Mouse (Mus musculus) liver, embryonic 13.5 days (tissue): ENCODE data around the gene Gm2a. TPM values are rescaled to one million over a fixed set of nuclear protein-coding genes. Genes with fewer than 3 reads are reported as not detected.
"Not testable (repeated sequence)": the region's sequence is repeated elsewhere in the genome, so short reads cannot be mapped to it uniquely, and the experiment has no call there.

Experiments used
- ATAC-seq: fragments of 200-750 bp; cut with Nextera tagmentation; 2 replicates; pipeline ENCODE4 v1.8.0; 2017; ENCODE audit warnings: low read depth, mild to moderate bottlenecking, moderate number of reproducible peaks, moderate library complexity
- DNase-seq: peaks from one replicate; pipeline ENCODE4 v3.0.0; 2022
- H3K27ac ChIP-seq: fragments of 300-500 bp; sonication (generic); 2 replicates; pipeline ENCODE4 v1.5.1; 2015; ENCODE audit warnings: moderate library complexity, mild to moderate bottlenecking, inconsistent platforms
- H3K27me3 ChIP-seq: fragments of 300-500 bp; sonication (generic); 2 replicates; pipeline ENCODE4 v1.6.1; 2015; ENCODE audit warnings: mild to moderate bottlenecking, inconsistent platforms
- H3K36me3 ChIP-seq: fragments of 300-500 bp; sonication (generic); 2 replicates; pipeline ENCODE4 v1.6.1; 2015; ENCODE audit warnings: mild to moderate bottlenecking, inconsistent platforms
- H3K4me1 ChIP-seq: fragments of 300-500 bp; sonication (generic); replicated peaks from 2 replicates; pipeline ENCODE4 v1.6.1; 2015; ENCODE audit warnings: inconsistent platforms
- H3K4me2 ChIP-seq: fragments of 300-500 bp; sonication (generic); 2 replicates; pipeline ENCODE4 v1.6.1; 2015; ENCODE audit warnings: inconsistent platforms, mild to moderate bottlenecking, moderate library complexity
- H3K4me3 ChIP-seq: fragments of 300-500 bp; sonication (generic); replicated peaks from 2 replicates; pipeline ENCODE4 v1.5.1; 2015; ENCODE audit warnings: mild to moderate bottlenecking, inconsistent platforms
- H3K9ac ChIP-seq: fragments of 300-500 bp; sonication (generic); 2 replicates; pipeline ENCODE4 v1.6.1; 2015; ENCODE audit warnings: mild to moderate bottlenecking, inconsistent platforms
- H3K9me3 ChIP-seq: fragments of 300-500 bp; sonication (generic); replicated peaks from 2 replicates; pipeline ENCODE4 v1.6.1; 2016; ENCODE audit warnings: inconsistent platforms
- whole genome bisulfite sequencing: fragments of 180-500 bp; shearing (Covaris S2); methylation state at CpG from one replicate; pipeline ENCODE4 v1.1.7; 2015; ENCODE audit not compliant: insufficient replicate concordance; 5-methylcytosine and 5-hydroxymethylcytosine counted together
- polyA plus RNA-seq: library from polyadenylated mRNA; unstranded; fragments of >200 nt; fragmentation: Nextera tagmentation; extraction: Ambion mirVana; gene quantifications from 2 replicates; pipeline ENCODE4 v1.2.1, GENCODE M21; 2015

Gene Gm2a
- polyA plus RNA-seq, 1 experiment from 2014 or later: 9.6 TPM

DNA sequence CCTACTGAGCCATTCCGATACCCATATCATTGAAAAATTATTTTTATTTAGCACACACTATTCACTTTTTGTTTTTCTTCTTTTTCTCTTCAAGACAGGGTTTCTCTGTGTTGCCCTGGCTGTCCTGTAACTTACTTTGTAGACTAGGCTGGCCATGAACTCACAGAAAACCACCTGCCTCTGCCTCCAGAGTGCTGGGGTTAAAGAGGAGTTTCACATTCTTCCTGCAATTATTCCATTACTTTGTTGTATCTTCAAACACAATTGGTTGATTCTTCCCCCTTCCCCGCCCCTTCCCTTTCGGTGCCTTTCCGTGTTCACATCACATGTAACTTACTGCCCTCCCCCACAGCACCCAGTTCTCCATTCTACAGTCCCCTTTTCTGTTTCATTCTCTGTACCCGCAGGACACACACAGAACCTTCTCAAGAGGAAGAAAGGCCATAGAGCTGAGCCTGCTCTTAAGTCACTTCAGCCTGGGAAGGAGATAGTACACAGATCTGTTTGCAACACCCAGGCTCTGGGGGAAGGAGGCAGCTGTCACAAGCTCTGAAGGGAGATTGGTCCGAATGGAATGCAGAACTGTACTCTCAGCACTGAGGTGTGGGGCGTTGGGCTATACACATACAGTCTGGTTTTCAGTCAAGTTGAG is 15.4 kb downstream of the Gm2a start:
- Histone ChIP-seq H3K4me1 (peaks cover 7% of the 10 kb centered on the region; the same call in 1 of the 2 replicates), H3K4me3 (no peak overlapping the region), H3K9ac (no peak overlapping the region), H3K27me3 (no peaks in the 10 kb centered on the region), H3K4me2 (0 out of 2 replicates have a peak overlapping the region, but pooled peaks have one; percentile 8), H3K36me3 (peaks cover 3% of the 10 kb centered on the region; the same call in 1 of the 2 replicates), H3K9me3 (no peaks in the 10 kb centered on the region), H3K27ac (peak overlapping the region; percentile 66)
- ATAC-seq (peak; percentile 41; the same call in 1 of the 2 replicates), DNase-seq (no peak)
- 24% methylated on average over 7 of the region's 7 CpGs for WGBS

DNA sequence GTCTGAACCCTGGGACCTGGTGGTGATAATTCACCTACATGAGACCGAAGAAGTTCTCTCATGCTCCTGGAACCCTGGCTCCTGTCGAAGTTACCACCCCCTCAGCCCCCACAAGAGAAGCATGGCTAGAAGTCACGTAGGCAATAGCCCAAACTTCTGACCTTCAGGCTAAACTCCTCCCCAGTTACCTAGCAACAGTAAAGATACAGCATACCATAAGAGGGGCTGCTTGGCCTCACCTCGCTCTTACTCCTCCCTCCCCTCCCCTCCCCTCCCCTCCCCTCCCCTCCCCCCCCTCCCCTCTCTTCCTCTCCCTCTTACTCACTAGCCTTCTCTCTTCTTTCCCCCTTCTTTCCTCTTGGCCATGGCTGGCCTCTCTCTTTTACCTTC is 15.9 kb downstream of the Gm2a start:
- Histone ChIP-seq H3K27ac (peak overlapping the region; percentile 66), H3K4me2 (0 out of 2 replicates have a peak overlapping the region, but pooled peaks have one; percentile 8)
- ATAC-seq, H3K9ac ChIP-seq, H3K36me3 ChIP-seq, H3K9me3 ChIP-seq, H3K4me1 ChIP-seq, H3K27me3 ChIP-seq, DNase-seq, H3K4me3 ChIP-seq: not testable (repeated sequence)
- WGBS: 14% methylated on average over 4 of the region's 4 CpGs

DNA sequence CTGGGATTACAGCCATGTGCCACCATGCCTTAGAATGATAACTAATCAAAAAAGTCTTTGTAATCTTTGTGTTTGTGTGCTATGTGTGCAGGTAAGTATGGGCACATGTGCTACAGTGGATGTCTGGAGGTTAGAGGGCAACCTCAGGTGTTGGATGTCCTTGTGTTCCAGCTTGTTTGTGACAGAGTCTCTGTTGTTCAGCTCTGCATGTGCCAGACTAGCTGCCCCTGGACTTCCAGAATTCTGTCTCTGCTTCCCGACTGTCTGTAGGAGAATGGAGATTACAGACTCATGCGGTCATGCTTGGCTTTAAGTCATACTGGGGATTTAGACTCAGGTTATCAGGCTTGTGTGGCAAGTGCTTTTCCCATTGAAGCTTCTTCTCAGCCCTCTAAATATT is 16.4 kb downstream of the Gm2a start:
- 57% methylated on average over 2 of the region's 2 CpGs for WGBS
- Histone ChIP-seq H3K4me3 (no peak overlapping the region), H3K4me1 (peaks cover 7% of the 10 kb centered on the region; the same call in 1 of the 2 replicates), H3K27me3 (no peaks in the 10 kb centered on the region), H3K9ac (no peak overlapping the region), H3K9me3 (no peaks in the 10 kb centered on the region), H3K27ac (no peak overlapping the region), H3K36me3 (peaks cover 3% of the 10 kb centered on the region; the same call in 1 of the 2 replicates), H3K4me2 (no peak overlapping the region)
- no peak for ATAC-seq
- no peak for DNase-seq

DNA sequence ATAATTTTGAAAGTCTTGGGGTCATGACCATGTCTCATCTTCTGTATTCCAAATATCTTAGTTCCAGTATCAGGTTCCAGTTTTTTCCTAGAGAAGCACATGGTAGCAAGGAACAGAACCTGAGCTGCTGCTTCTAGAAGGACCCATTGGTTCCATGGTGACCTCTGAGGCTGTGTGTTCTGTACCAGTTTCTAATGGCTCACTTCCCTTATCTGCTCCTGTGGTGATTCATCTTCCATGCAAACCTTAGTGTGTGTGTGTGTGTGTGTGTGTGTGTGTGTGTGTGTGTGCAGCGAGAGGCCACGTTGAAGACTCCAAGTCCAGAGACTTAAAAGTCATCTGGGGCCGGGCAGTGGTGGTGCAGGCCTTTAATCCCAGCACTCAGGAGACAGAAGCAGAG is 18.1 kb downstream of the Gm2a start:
- WGBS: 52% methylated on average over 3 of the region's 3 CpGs
- no peak for DNase-seq
- Histone ChIP-seq H3K9ac (no peak overlapping the region), H3K9me3 (no peaks in the 10 kb centered on the region), H3K36me3 (no peaks in the 10 kb centered on the region), H3K27me3 (no peaks in the 10 kb centered on the region), H3K4me1 (peaks cover 10% of the 10 kb centered on the region; the same call in 1 of the 2 replicates), H3K4me3 (no peak overlapping the region), H3K4me2 (no peak overlapping the region), H3K27ac (no peak overlapping the region)
- ATAC-seq: no peak

DNA sequence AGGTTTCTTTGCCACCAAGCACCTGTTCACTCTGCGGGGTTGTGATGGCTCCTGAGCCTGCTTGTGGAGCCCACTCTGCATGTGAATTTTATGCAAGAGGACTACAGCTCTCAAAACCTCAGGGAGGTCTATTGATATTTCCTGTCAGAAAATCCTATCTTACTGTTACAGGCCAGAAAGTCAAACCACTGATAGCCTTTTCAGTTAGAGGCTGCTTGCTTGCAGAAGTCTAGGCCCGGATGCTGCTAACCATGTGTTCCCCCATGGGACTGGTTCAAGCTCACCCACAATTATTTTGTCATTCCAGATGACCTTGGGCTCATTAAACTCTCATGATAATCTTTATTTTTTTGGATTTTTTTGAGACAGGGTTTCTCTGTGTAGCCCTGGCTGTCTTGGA is 19.1 kb downstream of the Gm2a start:
- no peak overlapping the region for H3K9ac ChIP-seq
- DNase-seq (no peak), ATAC-seq (no peak)
- no peak overlapping the region for H3K4me3 ChIP-seq
- 22% methylated on average over 2 of the region's 2 CpGs for WGBS
- H3K4me1 ChIP-seq: peaks cover 12% of the 10 kb centered on the region; the same call in 1 of the 2 replicates
- no peak overlapping the region for H3K4me2 ChIP-seq
- no peaks in the 10 kb centered on the region for H3K36me3 ChIP-seq
- no peaks in the 10 kb centered on the region for H3K9me3 ChIP-seq
- no peak overlapping the region for H3K27ac ChIP-seq
- H3K27me3 ChIP-seq: no peaks in the 10 kb centered on the region

DNA sequence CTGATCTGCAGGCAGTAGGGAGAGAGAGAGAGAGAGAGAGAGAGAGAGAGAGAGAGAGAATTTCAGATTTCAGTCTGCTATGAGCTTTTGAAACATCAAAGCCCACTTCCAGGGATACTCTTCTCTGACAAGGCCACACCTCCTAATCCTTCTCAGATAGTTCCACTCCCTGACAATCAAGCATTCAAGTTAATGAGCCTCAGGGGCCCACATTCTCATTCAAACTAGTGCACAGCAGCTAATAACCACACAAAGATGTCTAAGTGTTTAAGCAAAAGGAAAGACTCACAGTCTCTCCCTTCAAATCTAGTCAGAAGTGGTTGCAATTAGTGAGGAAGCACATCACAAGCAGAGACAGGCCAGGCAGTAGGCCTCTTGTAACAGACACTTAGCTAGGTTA is 22.4 kb downstream of the Gm2a start:
- H3K27me3 ChIP-seq: no peaks in the 10 kb centered on the region
- ATAC-seq: no peak
- H3K27ac ChIP-seq: no peak overlapping the region
- H3K36me3 ChIP-seq: no peaks in the 10 kb centered on the region
- DNase-seq: no peak
- no peak overlapping the region for H3K9ac ChIP-seq
- no peaks in the 10 kb centered on the region for H3K9me3 ChIP-seq
- no peak overlapping the region for H3K4me2 ChIP-seq
- H3K4me1 ChIP-seq: peaks cover 5% of the 10 kb centered on the region; the same call in 1 of the 2 replicates
- no peak overlapping the region for H3K4me3 ChIP-seq

DNA sequence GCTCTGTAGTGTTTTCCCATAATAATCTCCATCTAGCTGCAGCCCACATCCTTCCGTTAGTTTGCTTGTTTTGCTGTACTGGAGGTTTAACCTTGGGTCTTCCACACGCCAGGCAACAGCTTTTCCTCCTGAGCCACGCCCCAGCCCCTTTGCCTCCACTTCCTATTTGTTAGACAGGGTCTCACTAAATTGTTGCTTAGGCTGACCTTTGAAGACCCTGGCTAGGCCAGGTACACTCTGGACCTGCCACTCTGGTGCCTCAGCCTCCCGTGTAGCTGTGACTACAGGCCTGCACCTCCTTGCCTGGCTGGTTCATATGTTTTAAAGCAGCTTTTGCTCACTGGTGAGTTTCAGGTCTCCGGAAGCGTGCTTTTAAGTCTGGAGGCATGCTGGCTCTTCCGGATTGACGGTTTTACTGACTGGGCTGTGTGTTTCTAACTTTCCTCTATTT is 22.9 kb downstream of the Gm2a start:
- no peaks in the 10 kb centered on the region for H3K27me3 ChIP-seq
- ATAC-seq (no peak), DNase-seq (no peak)
- H3K9me3 ChIP-seq: no peaks in the 10 kb centered on the region
- no peaks in the 10 kb centered on the region for H3K36me3 ChIP-seq
- H3K4me2 ChIP-seq: no peak overlapping the region
- no peak overlapping the region for H3K4me3 ChIP-seq
- WGBS: 40% methylated on average over 8 of the region's 8 CpGs
- no peak overlapping the region for H3K9ac ChIP-seq
- H3K4me1 ChIP-seq: peaks cover 9% of the 10 kb centered on the region
- H3K27ac ChIP-seq: peak overlapping the region; percentile 64

DNA sequence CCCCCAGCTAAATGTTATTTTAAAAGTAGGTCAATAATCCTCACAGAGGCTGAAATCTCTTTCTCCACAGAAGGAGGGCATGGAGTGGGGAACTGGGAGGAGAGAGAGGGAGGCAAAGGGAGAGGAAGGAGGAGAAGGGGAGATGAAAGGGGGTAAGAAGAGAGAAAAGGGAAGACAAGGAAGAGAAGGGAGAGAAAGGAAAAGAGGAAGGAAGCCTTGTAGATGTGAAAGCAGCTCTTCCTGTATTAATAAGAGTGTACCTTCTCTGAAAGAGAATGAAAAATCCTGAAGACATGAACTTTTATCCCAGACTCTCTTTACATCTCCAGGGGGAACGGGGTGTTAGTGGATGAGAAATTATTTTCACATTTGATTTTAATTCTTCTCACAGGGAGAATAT is 23.5 kb downstream of the Gm2a start:
- peaks cover 15% of the 10 kb centered on the region for H3K4me1 ChIP-seq
- no peaks in the 10 kb centered on the region for H3K36me3 ChIP-seq
- DNase-seq (no peak), ATAC-seq (no peak)
- 57% methylated on average over 1 of the region's 1 CpGs for WGBS
- peak overlapping the region; percentile 64 for H3K27ac ChIP-seq
- H3K9ac ChIP-seq: no peak overlapping the region
- H3K4me3 ChIP-seq: no peak overlapping the region
- no peaks in the 10 kb centered on the region for H3K27me3 ChIP-seq
- no peaks in the 10 kb centered on the region for H3K9me3 ChIP-seq
- H3K4me2 ChIP-seq: no peak overlapping the region

DNA sequence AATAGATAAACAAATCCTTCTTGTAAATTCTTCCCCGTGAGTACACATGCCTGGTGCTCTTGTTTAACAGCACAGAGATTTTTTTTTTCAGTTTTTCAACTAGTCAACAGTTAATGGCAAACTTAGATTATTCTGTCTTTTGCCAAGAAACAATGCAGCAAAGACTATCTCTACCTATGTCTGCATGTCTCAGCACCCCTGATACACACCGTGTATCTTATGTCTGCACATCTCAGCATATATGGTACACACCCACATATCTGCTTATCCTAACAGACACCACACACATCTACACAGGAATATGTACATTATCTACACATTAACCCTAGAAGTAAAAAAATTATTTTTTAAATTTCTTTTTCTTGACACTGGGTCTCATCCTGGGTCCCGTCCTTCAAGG is 28.7 kb downstream of the Gm2a start:
- Histone ChIP-seq H3K9me3 (0 out of 2 replicates have a peak, but pooled peaks cover 3% of the 10 kb centered on the region), H3K36me3 (no peaks in the 10 kb centered on the region), H3K4me2 (no peak overlapping the region), H3K4me1 (peaks cover 39% of the 10 kb centered on the region), H3K4me3 (no peak overlapping the region), H3K27me3 (no peaks in the 10 kb centered on the region), H3K9ac (no peak overlapping the region), H3K27ac (0 out of 2 replicates have a peak overlapping the region, but pooled peaks have one; percentile 29)
- WGBS: 27% methylated on average over 3 of the region's 3 CpGs
- peak; percentile 75 for ATAC-seq
- DNase-seq: no peak

DNA sequence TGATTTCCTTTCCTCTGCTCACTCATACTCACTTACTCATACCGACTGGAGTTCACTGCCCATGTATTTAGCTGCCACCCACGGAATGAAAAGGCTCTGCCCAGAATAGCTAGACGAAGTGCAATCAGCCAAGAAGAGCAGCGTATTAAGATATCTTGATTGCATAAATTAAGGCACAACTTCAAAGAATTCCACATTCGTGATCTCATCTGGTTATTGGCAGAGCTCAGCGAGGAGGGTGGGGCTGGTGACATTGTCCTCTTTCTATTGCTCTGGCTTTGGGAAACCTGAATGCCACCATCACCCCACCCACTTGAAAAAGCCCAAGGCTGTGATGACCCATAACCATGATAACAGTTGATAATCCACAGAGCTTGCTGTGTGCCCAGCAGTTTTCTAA is 30.0 kb downstream of the Gm2a start:
- Histone ChIP-seq H3K9me3 (0 out of 2 replicates have a peak, but pooled peaks cover 3% of the 10 kb centered on the region), H3K27me3 (no peaks in the 10 kb centered on the region), H3K4me2 (no peak overlapping the region), H3K27ac (no peak overlapping the region), H3K4me3 (no peak overlapping the region), H3K36me3 (no peaks in the 10 kb centered on the region), H3K4me1 (peaks cover 40% of the 10 kb centered on the region), H3K9ac (no peak overlapping the region)
- WGBS: 60% methylated on average over 6 of the region's 6 CpGs
- ATAC-seq (no peak), DNase-seq (no peak)

DNA sequence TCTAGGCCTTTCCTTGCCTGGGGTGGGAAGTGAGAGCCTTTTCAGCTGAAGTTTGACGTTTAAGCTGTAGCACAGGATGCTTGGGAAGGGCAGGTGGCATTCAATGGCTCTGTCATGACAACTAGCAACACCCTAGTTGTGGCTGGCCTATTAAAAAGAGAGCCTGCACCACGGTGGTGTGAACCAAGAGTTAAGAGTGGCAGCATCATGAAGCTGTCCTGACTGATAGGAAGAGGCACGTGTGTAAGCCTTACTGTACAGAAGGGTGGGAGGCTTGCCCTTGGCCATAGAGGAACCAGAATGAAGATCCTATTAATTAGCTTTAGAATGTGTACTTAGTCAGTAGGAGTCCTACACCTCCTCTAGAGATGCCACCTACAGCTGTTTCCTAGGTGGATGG is 30.5 kb downstream of the Gm2a start:
- no peak for DNase-seq
- no peak overlapping the region for H3K27ac ChIP-seq
- WGBS: 58% methylated on average over 3 of the region's 3 CpGs
- no peak overlapping the region for H3K4me3 ChIP-seq
- H3K4me1 ChIP-seq: peaks cover 40% of the 10 kb centered on the region
- 0 out of 2 replicates have a peak, but pooled peaks cover 3% of the 10 kb centered on the region for H3K9me3 ChIP-seq
- H3K4me2 ChIP-seq: no peak overlapping the region
- H3K27me3 ChIP-seq: no peaks in the 10 kb centered on the region
- no peak for ATAC-seq
- H3K36me3 ChIP-seq: no peaks in the 10 kb centered on the region
- no peak overlapping the region for H3K9ac ChIP-seq
